Mouse (Mus musculus) spleen, postnatal 10 days (tissue): Measurements from ENCODE around the gene Blmh.

Experiments used
- DNase-seq, 2 experiments: peaks; one replicate each; pipeline ENCODE4 v3.0.0; 2021 to 2022; ENCODE audit warnings: low spot score in 2 of 2

The Blmh gene

GRCm38 (mm10) chr11:76997916-76998704 is 73.5 kb downstream of the Blmh start, which contains the start of gene Slc6a4:
Gene Slc6a4 (plus strand): TSS chr11:76998603.
- DNase-seq = no peak

GRCm38 (mm10) chr11:76998705-76999226 is 74.2 kb downstream of the Blmh start:
- DNase-seq = no peak

GRCm38 (mm10) chr11:77000741-77001140 is 76.1 kb downstream of the Blmh start:
- DNase-seq = no peak

GRCm38 (mm10) chr11:77002361-77002760 is 77.8 kb downstream of the Blmh start:
- no peak for DNase-seq

- no peak for DNase-seq
These were observed 81.3 kb downstream of the Blmh start for GRCm38 (mm10) chr11:77005881-77006280.

GRCm38 (mm10) chr11:77006616-77007015 is 82.0 kb downstream of the Blmh start:
- DNase-seq = no peak

GRCm38 (mm10) chr11:77009069-77010025 is 84.7 kb downstream of the Blmh start:
- DNase-seq = no peak

- no peak for DNase-seq
These were observed 86.3 kb downstream of the Blmh start for GRCm38 (mm10) chr11:77010762-77011475.

- DNase-seq = no peak
These were observed 93.4 kb downstream of the Blmh start for GRCm38 (mm10) chr11:77018046-77018445.

GRCm38 (mm10) chr11:77019539-77019938 is 94.9 kb downstream of the Blmh start:
- no peak for DNase-seq

GRCm38 (mm10) chr11:77021749-77022396 is 97.3 kb downstream of the Blmh start:
- no peak for DNase-seq

- no peak for DNase-seq
These were observed 102.0 kb downstream of the Blmh start for GRCm38 (mm10) chr11:77026559-77026958.

- no peak for DNase-seq
These were observed 103.5 kb downstream of the Blmh start for GRCm38 (mm10) chr11:77028157-77028556.

GRCm38 (mm10) chr11:77031151-77031934 is 106.7 kb downstream of the Blmh start:
- no peak for DNase-seq
